Mouse (Mus musculus) C2C12 (cell line): ENCODE results near the gene Gm10260.

Source experiments
- CTCF ChIP-seq: IDR thresholded peaks from one replicate; pipeline ENCODE4 v1.5.1; 2011; ENCODE audit not compliant: control insufficient read depth, insufficient read depth, insufficient read length
- MAX ChIP-seq: IDR thresholded peaks from one replicate; pipeline ENCODE4 v1.6.1; 2011; ENCODE audit warnings: mild to moderate bottlenecking, control low read depth
- USF1 ChIP-seq: IDR thresholded peaks from one replicate; pipeline ENCODE4 v1.6.1; 2011; ENCODE audit warnings: low read depth, mild to moderate bottlenecking, control low read depth, moderate library complexity

DNA sequence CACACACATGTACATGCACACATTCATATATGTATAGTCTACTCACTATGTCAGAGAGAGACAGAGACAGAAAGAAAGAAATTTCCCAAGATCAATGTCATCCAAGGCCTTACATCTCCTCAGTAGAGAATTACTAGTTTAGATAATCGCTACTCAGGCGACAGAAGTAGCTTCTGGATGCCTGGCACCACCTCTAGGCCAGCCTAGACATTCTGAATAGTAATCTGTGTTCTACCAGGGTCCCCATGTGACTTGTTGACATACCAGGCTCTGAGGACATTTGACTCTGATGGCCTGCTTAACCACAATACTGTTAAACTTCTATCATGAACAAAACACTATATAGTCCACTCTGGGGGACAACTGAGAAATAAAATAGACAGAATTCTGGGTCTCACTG is 17.2 kb upstream of the Gm10260 start:
- TF ChIP-seq CTCF (no peak), USF1 (no peak), MAX (no peak)
